Mouse (Mus musculus) neural tube, embryonic 15.5 days (tissue): ENCODE data around the gene Ubald1. TPM values are rescaled to one million over a fixed set of nuclear protein-coding genes. Genes with fewer than 3 reads are reported as not detected.

Experiments used
- ATAC-seq: fragments of 200-750 bp; cut with Nextera tagmentation; 2 replicates; pipeline ENCODE4 v1.8.0; 2017; ENCODE audit warnings: mild to moderate bottlenecking, moderate TSS enrichment, moderate library complexity; ENCODE audit not compliant: low FRiP score
- H3K27ac ChIP-seq: fragments of 300-500 bp; sonication (generic); replicated peaks from 2 replicates; pipeline ENCODE4 v1.5.1; 2015; ENCODE audit warnings: mild to moderate bottlenecking, inconsistent platforms
- H3K27me3 ChIP-seq: fragments of 300-500 bp; sonication (generic); replicated peaks from 2 replicates; pipeline ENCODE4 v1.6.1; 2015; ENCODE audit warnings: inconsistent platforms
- H3K36me3 ChIP-seq: fragments of 300-500 bp; sonication (generic); 2 replicates; pipeline ENCODE4 v1.6.1; 2015; ENCODE audit warnings: inconsistent platforms
- H3K4me1 ChIP-seq: fragments of 300-500 bp; sonication (generic); 2 replicates; pipeline ENCODE4 v1.6.1; 2015; ENCODE audit warnings: inconsistent platforms
- H3K4me2 ChIP-seq: fragments of 300-500 bp; sonication (generic); 2 replicates; pipeline ENCODE4 v1.6.1; 2015; ENCODE audit warnings: inconsistent platforms, mild to moderate bottlenecking, moderate library complexity
- H3K4me3 ChIP-seq: fragments of 300-500 bp; sonication (generic); replicated peaks from 2 replicates; pipeline ENCODE4 v1.5.1; 2015; ENCODE audit warnings: mild to moderate bottlenecking, inconsistent platforms
- H3K9ac ChIP-seq: fragments of 300-500 bp; sonication (generic); replicated peaks from 2 replicates; pipeline ENCODE4 v1.6.1; 2015; ENCODE audit warnings: mild to moderate bottlenecking, inconsistent platforms
- H3K9me3 ChIP-seq: fragments of 300-500 bp; sonication (generic); replicated peaks from 2 replicates; pipeline ENCODE4 v1.6.1; 2016; ENCODE audit warnings: inconsistent platforms
- WGBS: fragments of 180-500 bp; shearing (Covaris S2); methylation state at CpG from one replicate; pipeline ENCODE4 v1.1.7; 2015; ENCODE audit warnings: mixed read lengths; 5-methylcytosine and 5-hydroxymethylcytosine counted together
- polyA plus RNA-seq: library from polyadenylated mRNA; unstranded; fragments of >200 nt; fragmentation: Nextera tagmentation; extraction: Ambion mirVana; gene quantifications from 2 replicates; pipeline ENCODE4 v1.2.1, GENCODE M21; 2015

The Ubald1 gene
- polyA plus RNA-seq, 1 experiment from 2014 or later, result 66.0 TPM

- H3K27ac ChIP-seq, result no peak overlapping the region
- peak; percentile 81; the same call in 1 of the 2 replicates for ATAC-seq
These were observed 17.1 kb downstream of the Ubald1 start for GRCm38 (mm10) chr16:4862863-4863483.

GRCm38 (mm10) chr16:4861392-4861791 is 18.7 kb downstream of the Ubald1 start:
- 57% methylated on average over 10 of the region's 10 CpGs for WGBS
- no peak for ATAC-seq
- no peaks in the 10 kb centered on the region for H3K4me1 ChIP-seq

More at GRCm38 (mm10) chr16:4862863-4863483, 17.1 kb downstream of the Ubald1 start:
- no peak overlapping the region for H3K4me2 ChIP-seq
- H3K4me1 ChIP-seq, result no peaks in the 10 kb centered on the region
- 59% methylated on average over 9 of the region's 9 CpGs for WGBS
- H3K27me3 ChIP-seq, result no peaks in the 10 kb centered on the region
- no peaks in the 10 kb centered on the region for H3K36me3 ChIP-seq
- H3K9ac ChIP-seq, result no peak overlapping the region
- H3K9me3 ChIP-seq, result no peaks in the 10 kb centered on the region
- H3K4me3 ChIP-seq, result no peak overlapping the region

DNA sequence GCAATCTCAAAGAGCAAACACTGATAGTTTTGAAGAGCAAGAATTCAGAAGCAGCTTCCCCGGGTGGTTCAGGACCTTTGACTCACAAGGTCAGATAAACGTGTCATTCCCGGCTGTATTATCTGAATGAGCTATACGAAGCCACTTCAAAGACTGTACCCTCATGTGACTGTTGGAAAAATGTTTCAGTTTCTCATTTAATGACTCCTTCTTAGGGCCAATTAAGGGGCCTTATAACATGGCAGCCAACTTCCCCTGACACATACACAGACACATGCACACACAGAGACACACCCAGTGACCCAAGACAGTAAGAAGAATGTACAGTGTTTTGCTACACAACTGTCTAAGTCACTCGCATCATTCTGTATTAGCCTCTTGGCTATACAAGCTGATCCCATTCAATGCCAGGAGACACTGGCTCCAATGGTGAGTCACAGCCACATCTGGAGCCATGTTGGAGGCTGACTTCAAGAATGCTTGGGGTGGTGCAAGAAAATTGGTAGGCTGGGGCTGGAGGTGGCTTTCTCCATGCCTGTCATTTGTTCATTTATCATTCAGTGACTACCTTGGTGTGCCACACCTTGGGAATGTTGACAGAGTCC is 25.0 kb downstream of the Ubald1 start:
- H3K27ac ChIP-seq, result no peak overlapping the region
- no peak overlapping the region for H3K9ac ChIP-seq
- H3K4me1 ChIP-seq, result no peaks in the 10 kb centered on the region; the same call in 1 of the 2 replicates
- no peaks in the 10 kb centered on the region for H3K36me3 ChIP-seq
- no peaks in the 10 kb centered on the region for H3K9me3 ChIP-seq
- no peak overlapping the region for H3K4me2 ChIP-seq
- H3K4me3 ChIP-seq, result no peak overlapping the region
- 77% methylated on average over 5 of the region's 5 CpGs for WGBS
- no peaks in the 10 kb centered on the region for H3K27me3 ChIP-seq
- no peak for ATAC-seq

More at GRCm38 (mm10) chr16:4861392-4861791, 18.7 kb downstream of the Ubald1 start:
- H3K27ac ChIP-seq, result no peak overlapping the region
- no peak overlapping the region for H3K4me2 ChIP-seq
- no peak overlapping the region for H3K9ac ChIP-seq
- no peaks in the 10 kb centered on the region for H3K9me3 ChIP-seq
- no peaks in the 10 kb centered on the region for H3K36me3 ChIP-seq
- no peaks in the 10 kb centered on the region for H3K27me3 ChIP-seq
- H3K4me3 ChIP-seq, result no peak overlapping the region

DNA sequence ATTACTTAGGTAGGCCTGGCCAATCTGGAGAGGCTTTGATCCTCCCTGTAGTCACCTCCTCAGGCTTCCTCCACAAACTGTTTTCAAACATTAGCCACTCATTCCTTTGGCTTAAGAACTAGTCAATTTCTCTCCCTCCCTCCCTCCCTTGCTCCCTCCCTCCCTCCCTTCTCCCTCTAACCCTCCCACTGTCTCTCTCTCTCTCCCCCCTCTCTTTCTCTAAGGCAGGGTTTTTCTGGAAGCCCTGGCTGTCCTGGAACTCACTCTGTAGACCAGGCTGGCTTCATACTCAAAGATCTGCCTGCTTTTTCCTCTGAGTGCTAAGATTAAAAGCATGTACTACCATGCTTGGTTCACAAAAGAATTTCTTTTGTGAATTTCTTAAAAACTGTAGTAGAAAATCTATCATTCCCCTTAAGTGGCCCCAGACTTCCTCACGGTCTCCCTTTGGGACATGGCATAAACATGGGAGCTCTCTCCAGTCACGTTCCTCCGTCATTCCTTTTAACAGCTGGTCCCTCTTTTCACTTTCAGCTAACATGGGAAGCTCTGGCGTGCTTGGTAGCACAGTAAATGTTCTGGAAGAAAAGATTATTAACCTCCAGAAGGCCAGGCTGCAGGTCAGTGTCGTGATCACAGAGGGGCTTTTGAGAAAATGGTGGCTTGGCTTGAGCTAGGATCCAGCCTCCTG is 29.0 kb downstream of the Ubald1 start:
- Histone ChIP-seq H3K4me1 (no peaks in the 10 kb centered on the region; the same call in 1 of the 2 replicates), H3K9me3 (no peaks in the 10 kb centered on the region), H3K4me3 (no peak overlapping the region), H3K9ac (no peak overlapping the region), H3K4me2 (no peak overlapping the region), H3K27ac (no peak overlapping the region), H3K36me3 (no peaks in the 10 kb centered on the region), H3K27me3 (no peaks in the 10 kb centered on the region)
- WGBS, result 55% methylated on average over 5 of the region's 5 CpGs
- ATAC-seq, result no peak

DNA sequence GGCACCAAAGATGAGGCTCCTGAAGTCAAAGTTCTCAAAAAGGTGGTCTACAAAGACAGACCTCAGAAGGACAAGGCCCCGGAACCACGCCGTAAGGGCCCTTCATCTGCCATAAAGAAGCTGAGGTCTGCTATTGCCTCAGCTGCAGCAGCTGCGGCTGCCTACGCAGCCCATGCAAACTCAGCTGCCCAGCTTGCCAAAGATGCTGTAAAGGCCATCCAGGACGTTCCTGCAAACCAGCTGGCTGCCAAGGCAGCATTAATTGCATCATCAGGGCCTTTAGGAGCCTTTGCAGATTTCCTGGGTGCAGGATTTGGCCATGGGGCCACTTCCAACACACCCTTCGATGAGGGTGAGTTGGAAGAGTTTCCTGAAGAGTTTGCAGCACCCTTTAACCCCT is 29.8 kb downstream of the Ubald1 start:
- H3K9me3 ChIP-seq, result no peaks in the 10 kb centered on the region
- H3K4me2 ChIP-seq, result no peak overlapping the region
- H3K9ac ChIP-seq, result no peak overlapping the region
- H3K36me3 ChIP-seq, result no peaks in the 10 kb centered on the region
- ATAC-seq, result no peak
- WGBS, result 66% methylated on average over 7 of the region's 7 CpGs
- no peak overlapping the region for H3K27ac ChIP-seq
- no peaks in the 10 kb centered on the region for H3K27me3 ChIP-seq
- no peaks in the 10 kb centered on the region; the same call in 1 of the 2 replicates for H3K4me1 ChIP-seq
- no peak overlapping the region for H3K4me3 ChIP-seq

- WGBS, result 89% methylated on average over 2 of the region's 2 CpGs
- no peak for ATAC-seq
- no peak overlapping the region for H3K27ac ChIP-seq
These were observed 32.0 kb downstream of the Ubald1 start for GRCm38 (mm10) chr16:4848090-4848489.

DNA sequence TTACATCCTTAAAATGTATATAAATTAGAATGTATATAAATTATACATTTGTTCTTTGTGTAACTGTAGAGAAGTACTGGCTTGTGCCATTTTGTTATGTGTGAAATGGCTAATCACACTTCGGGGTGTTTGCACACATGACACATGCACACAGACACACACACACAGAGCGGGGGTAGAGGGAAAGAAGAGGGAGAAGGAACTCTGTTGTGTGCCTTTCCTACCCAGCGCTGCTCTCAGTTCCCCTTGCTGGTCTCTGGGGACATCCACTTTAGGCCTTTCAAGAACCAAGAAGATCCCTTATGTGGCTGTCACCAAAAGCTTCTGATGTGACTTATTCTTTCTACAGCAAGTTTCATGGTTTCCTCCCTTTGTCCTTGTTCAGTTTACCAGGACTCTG is 33.1 kb downstream of the Ubald1 start:
- 83% methylated on average over 3 of the region's 3 CpGs for WGBS
- Histone ChIP-seq H3K4me3 (no peak overlapping the region), H3K27ac (no peak overlapping the region), H3K4me2 (no peak overlapping the region), H3K36me3 (no peaks in the 10 kb centered on the region), H3K4me1 (no peaks in the 10 kb centered on the region; the same call in 1 of the 2 replicates), H3K9ac (no peak overlapping the region), H3K27me3 (no peaks in the 10 kb centered on the region), H3K9me3 (no peaks in the 10 kb centered on the region)
- ATAC-seq, result no peak

More at GRCm38 (mm10) chr16:4848090-4848489, 32.0 kb downstream of the Ubald1 start:
- no peaks in the 10 kb centered on the region; the same call in 1 of the 2 replicates for H3K4me1 ChIP-seq
- no peak overlapping the region for H3K4me3 ChIP-seq
- H3K9ac ChIP-seq, result no peak overlapping the region
- no peak overlapping the region for H3K4me2 ChIP-seq
- H3K27me3 ChIP-seq, result no peaks in the 10 kb centered on the region
- H3K9me3 ChIP-seq, result no peaks in the 10 kb centered on the region
- no peaks in the 10 kb centered on the region for H3K36me3 ChIP-seq

- Histone ChIP-seq H3K4me1 (no peaks in the 10 kb centered on the region; the same call in 1 of the 2 replicates), H3K36me3 (no peaks in the 10 kb centered on the region), H3K4me2 (no peak overlapping the region), H3K9me3 (no peaks in the 10 kb centered on the region), H3K4me3 (no peak overlapping the region), H3K9ac (no peak overlapping the region), H3K27ac (no peak overlapping the region), H3K27me3 (no peaks in the 10 kb centered on the region)
- no peak for ATAC-seq
- WGBS, result 79% methylated on average over 8 of the region's 8 CpGs
These were observed 39.9 kb downstream of the Ubald1 start for GRCm38 (mm10) chr16:4840231-4840630.

GRCm38 (mm10) chr16:4839552-4839951 is 40.6 kb downstream of the Ubald1 start:
- no peaks in the 10 kb centered on the region for H3K27me3 ChIP-seq
- no peaks in the 10 kb centered on the region for H3K9me3 ChIP-seq
- ATAC-seq, result no peak
- no peaks in the 10 kb centered on the region; the same call in 1 of the 2 replicates for H3K4me1 ChIP-seq
- H3K9ac ChIP-seq, result no peak overlapping the region
- no peak overlapping the region for H3K4me2 ChIP-seq
- H3K36me3 ChIP-seq, result no peaks in the 10 kb centered on the region
- H3K4me3 ChIP-seq, result no peak overlapping the region
- 89% methylated on average over 3 of the region's 3 CpGs for WGBS
- no peak overlapping the region for H3K27ac ChIP-seq

GRCm38 (mm10) chr16:4837631-4838030 is 42.5 kb downstream of the Ubald1 start:
- no peak overlapping the region for H3K27ac ChIP-seq
- H3K36me3 ChIP-seq, result no peaks in the 10 kb centered on the region
- no peak overlapping the region for H3K4me3 ChIP-seq
- no peaks in the 10 kb centered on the region for H3K9me3 ChIP-seq
- H3K27me3 ChIP-seq, result no peaks in the 10 kb centered on the region
- no peak overlapping the region for H3K4me2 ChIP-seq
- no peak overlapping the region for H3K9ac ChIP-seq
- 83% methylated on average over 3 of the region's 3 CpGs for WGBS
- no peak for ATAC-seq
- H3K4me1 ChIP-seq, result no peaks in the 10 kb centered on the region; the same call in 1 of the 2 replicates

- 87% methylated on average over 3 of the region's 3 CpGs for WGBS
- no peak for ATAC-seq
- Histone ChIP-seq H3K4me2 (no peak within 1 kb of the TSS), H3K27me3 (no peaks in the 10 kb centered on the region), H3K9me3 (no peaks in the 10 kb centered on the region), H3K27ac (no peak within 1 kb of the TSS), H3K4me1 (no peaks in the 10 kb centered on the region), H3K9ac (no peak within 1 kb of the TSS), H3K36me3 (no peaks in the 10 kb centered on the region), H3K4me3 (no peak within 1 kb of the TSS)
These were observed 44.9 kb downstream of the Ubald1 start, which contains the start of gene 4930562C15Rik for GRCm38 (mm10) chr16:4835191-4835590. Gene 4930562C15Rik (plus strand): TSS chr16:4835416.

- Histone ChIP-seq H3K4me1 (no peaks in the 10 kb centered on the region), H3K4me2 (no peak overlapping the region), H3K9me3 (no peaks in the 10 kb centered on the region), H3K9ac (no peak overlapping the region), H3K36me3 (no peaks in the 10 kb centered on the region), H3K27me3 (no peaks in the 10 kb centered on the region), H3K27ac (no peak overlapping the region), H3K4me3 (no peak overlapping the region)
- no peak for ATAC-seq
- WGBS, result 83% methylated on average over 2 of the region's 2 CpGs
These were observed 46.3 kb downstream of the Ubald1 start for GRCm38 (mm10) chr16:4833858-4834257.
